Mouse (Mus musculus): ENCODE measurements at regions not wholly inside any gene's neighbourhood (a gene's known extent, or its start where the extent isn't known, plus 50 kb on each side); places are given as distances from the start of the nearest gene placed in this dataset. TPM values are rescaled to one million over a fixed set of nuclear protein-coding genes. Genes with fewer than 3 reads are reported as not detected.

DNA sequence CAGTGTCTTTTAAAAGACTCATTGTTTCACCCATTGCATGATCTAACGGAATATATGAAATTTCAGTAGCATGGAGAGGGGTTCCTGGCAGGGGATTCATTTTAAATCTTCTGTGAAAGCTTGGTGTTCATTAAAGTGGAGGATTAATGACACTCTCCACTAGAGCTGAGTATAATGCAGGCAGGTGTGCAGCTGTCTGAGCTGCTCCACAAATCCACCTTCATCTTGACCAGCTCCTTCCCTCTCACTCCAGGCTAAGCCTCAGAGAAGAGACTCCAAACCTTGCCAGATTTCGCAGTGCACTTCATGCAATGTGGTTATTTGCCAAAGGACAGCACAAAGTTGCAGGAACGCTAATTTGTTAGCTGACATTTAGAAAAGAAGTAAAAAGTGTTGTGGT, 1288.0 kb upstream of the Map3k7 start:
- no peaks in the 10 kb centered on the region for H3K9me3 ChIP-seq (replicated peaks)
- H3K27ac ChIP-seq (replicated peaks), result no peak overlapping the region
- no peaks in the 10 kb centered on the region for H3K36me3 ChIP-seq
- no peak overlapping the region for H3K4me2 ChIP-seq
- ATAC-seq (ENCODE audit: low FRiP score), result no peak
- no peaks in the 10 kb centered on the region for H3K27me3 ChIP-seq (replicated peaks)
- no peak overlapping the region for H3K4me3 ChIP-seq (replicated peaks)
- no peaks in the 10 kb centered on the region for H3K4me1 ChIP-seq
- no peak overlapping the region for H3K9ac ChIP-seq (replicated peaks)
- 78% methylated on average over 3 of the region's 3 CpGs for WGBS

DNA sequence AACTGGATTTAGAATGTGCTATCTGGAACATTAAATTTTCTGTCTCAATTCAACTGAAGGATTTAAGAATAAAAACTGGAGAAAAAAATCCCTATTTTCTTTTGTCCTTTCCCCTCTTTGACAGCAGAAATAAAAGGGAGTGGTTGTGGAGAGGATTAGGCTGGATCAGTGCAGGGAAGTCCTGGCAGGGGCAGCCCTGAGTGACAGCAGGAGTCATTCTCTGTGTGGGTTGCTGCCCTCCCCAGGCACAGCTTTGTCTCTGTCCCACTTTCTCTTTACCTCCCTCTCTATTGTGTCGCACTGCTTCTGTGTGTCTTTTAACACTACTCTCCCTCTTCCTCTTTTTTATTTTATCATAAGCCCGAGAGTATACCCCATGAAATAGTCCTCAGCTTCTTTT, 1286.8 kb upstream of the Map3k7 start:
- no peaks in the 10 kb centered on the region for H3K27me3 ChIP-seq (replicated peaks)
- H3K4me3 ChIP-seq (replicated peaks), result no peak overlapping the region
- H3K4me1 ChIP-seq, result no peaks in the 10 kb centered on the region
- no peak overlapping the region for H3K9ac ChIP-seq (replicated peaks)
- H3K27ac ChIP-seq (replicated peaks), result no peak overlapping the region
- no peak for ATAC-seq (ENCODE audit: low FRiP score)
- no peaks in the 10 kb centered on the region for H3K9me3 ChIP-seq (replicated peaks)
- no peaks in the 10 kb centered on the region for H3K36me3 ChIP-seq
- WGBS, result 33% methylated on average over 2 of the region's 2 CpGs
- H3K4me2 ChIP-seq, result no peak overlapping the region

DNA sequence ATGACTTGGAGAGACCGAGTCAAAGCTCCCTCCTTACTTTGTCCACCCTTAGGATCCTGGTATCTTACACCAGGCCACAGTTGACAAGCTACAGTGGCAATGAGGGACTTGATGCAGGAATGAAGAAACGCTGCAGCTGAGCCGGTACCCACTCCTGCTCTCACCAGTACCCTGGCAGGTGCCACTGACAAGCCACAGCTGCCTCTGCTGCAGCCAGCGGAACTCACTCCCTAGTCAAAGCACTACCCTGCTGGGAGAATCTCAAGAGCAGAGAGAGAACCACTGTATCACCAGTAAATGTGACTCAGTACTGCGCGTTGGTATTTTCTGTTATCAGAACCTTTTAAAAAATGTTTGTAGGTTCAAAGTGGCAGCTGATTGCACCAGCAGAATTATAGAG, 1281.5 kb upstream of the Map3k7 start:
- no peak for ATAC-seq (ENCODE audit: low FRiP score)
- Histone ChIP-seq H3K4me3 (replicated peaks) (no peak overlapping the region), H3K36me3 (no peaks in the 10 kb centered on the region), H3K9me3 (replicated peaks) (no peaks in the 10 kb centered on the region), H3K9ac (replicated peaks) (no peak overlapping the region), H3K27me3 (replicated peaks) (no peaks in the 10 kb centered on the region), H3K4me1 (no peaks in the 10 kb centered on the region), H3K27ac (replicated peaks) (no peak overlapping the region), H3K4me2 (no peak overlapping the region)
- WGBS, result 87% methylated on average over 6 of the region's 6 CpGs

DNA sequence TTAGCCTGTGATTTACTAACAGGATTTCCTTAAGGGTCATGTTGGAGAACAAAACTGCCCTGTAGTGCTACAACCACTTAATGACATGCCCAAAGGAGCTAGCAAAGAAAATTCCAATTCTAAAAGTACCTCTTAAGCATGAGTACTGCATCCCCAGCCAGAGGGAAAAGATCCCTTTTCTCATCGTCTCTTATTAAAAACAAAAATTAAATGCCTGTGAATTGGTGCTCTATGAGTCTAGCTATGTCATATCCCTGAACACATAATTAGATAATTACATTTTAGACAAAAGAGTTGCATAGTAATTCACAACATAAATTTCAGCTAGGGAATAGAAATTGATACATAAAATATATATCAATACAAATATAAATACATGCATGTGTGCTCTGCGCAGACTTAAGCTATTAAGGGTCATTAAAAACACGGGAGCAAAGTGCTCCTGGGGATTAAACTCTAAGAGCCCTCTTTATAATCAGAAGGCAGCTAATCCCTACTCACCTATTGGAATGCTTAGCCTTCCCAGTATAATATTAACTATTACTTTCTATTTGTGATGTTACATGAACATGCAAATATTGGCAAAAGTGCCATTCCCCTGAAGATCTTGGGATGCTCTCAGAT, 1250.4 kb upstream of the Map3k7 start:
- WGBS, result 30% methylated on average over 3 of the region's 3 CpGs
- Histone ChIP-seq H3K9me3 (replicated peaks) (no peaks in the 10 kb centered on the region), H3K27ac (replicated peaks) (no peak overlapping the region), H3K4me2 (no peak overlapping the region), H3K27me3 (replicated peaks) (no peaks in the 10 kb centered on the region), H3K4me1 (no peaks in the 10 kb centered on the region), H3K36me3 (no peaks in the 10 kb centered on the region), H3K9ac (replicated peaks) (no peak overlapping the region), H3K4me3 (replicated peaks) (no peak overlapping the region)
- peak; percentile 72 for ATAC-seq (ENCODE audit: low FRiP score)

Small RNA genes lying in the stretch of these regions (microRNA-seq; reads per million reads assigned to microRNA genes)
- not detected for gene Gm22831
